Mouse (Mus musculus) testis, adult 2 months (tissue): ENCODE measurements around the gene Stox2. TPM values are rescaled to one million over a fixed set of nuclear protein-coding genes. Genes with fewer than 3 reads are reported as not detected.
"Not testable (repeated sequence)": the region's sequence is repeated elsewhere in the genome, so short reads cannot be mapped to it uniquely, and the experiment has no call there.

Experiments used
- H3K27ac ChIP-seq: fragments of 200-500 bp; 2 replicates; pipeline ENCODE4 v1.5.1; 2012; ENCODE audit warnings: low read depth, low read length; ENCODE audit not compliant: control insufficient read depth, insufficient read depth
- H3K27me3 ChIP-seq: fragments of 200-500 bp; 2 replicates; pipeline ENCODE4 v1.6.1; 2012; ENCODE audit warnings: mild to moderate bottlenecking, low read length, moderate library complexity; ENCODE audit not compliant: control insufficient read depth, insufficient read depth
- H3K36me3 ChIP-seq: fragments of 200-500 bp; 2 replicates; pipeline ENCODE4 v1.6.1; 2012; ENCODE audit warnings: mild to moderate bottlenecking, low read length; ENCODE audit not compliant: control insufficient read depth, insufficient read depth
- H3K4me1 ChIP-seq: fragments of 200-500 bp; 2 replicates; pipeline ENCODE4 v1.6.1; 2012; ENCODE audit warnings: low read length; ENCODE audit not compliant: control insufficient read depth, insufficient read depth
- H3K4me3 ChIP-seq: fragments of 200-500 bp; 2 replicates; pipeline ENCODE4 v1.5.1; 2012; ENCODE audit warnings: low read depth, mild to moderate bottlenecking, low read length, moderate library complexity, mixed read lengths; ENCODE audit not compliant: control insufficient read depth
- CTCF ChIP-seq: fragments of 200-500 bp; IDR thresholded peaks from 2 replicates; pipeline ENCODE4 v1.5.1; 2012; ENCODE audit warnings: low read depth, mild to moderate bottlenecking, inconsistent platforms, low read length, moderate library complexity; ENCODE audit not compliant: control insufficient read depth, insufficient read depth, insufficient replicate concordance
- POLR2A ChIP-seq: fragments of 200-500 bp; IDR thresholded peaks from 2 replicates; pipeline ENCODE4 v1.6.1; 2012; ENCODE audit warnings: low read depth, mild to moderate bottlenecking, inconsistent platforms, low read length, moderate library complexity; ENCODE audit not compliant: control insufficient read depth
- polyA plus RNA-seq: library from polyadenylated mRNA; depleted of rRNA; stranded (reverse); fragments of >200 nt; gene quantifications from 2 replicates; pipeline ENCODE4 v1.2.3, GENCODE M21; 2012

The Stox2 gene
- polyA plus RNA-seq, 1 experiment, result 8.3 TPM

GRCm38 (mm10) chr8:47461650-47462049 lies 15.5 kb upstream of the Stox2 start:
- H3K36me3 ChIP-seq, result no peaks in the 10 kb centered on the region
- no peak for TF ChIP-seq POLR2A
- H3K4me1 ChIP-seq, result peaks cover 6% of the 10 kb centered on the region; the same call in 1 of the 2 replicates
- H3K27me3 ChIP-seq, result no peaks in the 10 kb centered on the region
- H3K27ac ChIP-seq, result no peak overlapping the region
- no peak overlapping the region for H3K4me3 ChIP-seq

- H3K27me3 ChIP-seq, result no peaks in the 10 kb centered on the region
- no peak for TF ChIP-seq CTCF
- no peak for TF ChIP-seq POLR2A
- H3K4me1 ChIP-seq, result peaks cover 6% of the 10 kb centered on the region; the same call in 1 of the 2 replicates
- H3K36me3 ChIP-seq, result no peaks in the 10 kb centered on the region
- H3K4me3 ChIP-seq, result no peak overlapping the region
- H3K27ac ChIP-seq, result no peak overlapping the region
Measured at GRCm38 (mm10) chr8:47459216-47459749, 13.1 kb upstream of the Stox2 start.

GRCm38 (mm10) chr8:47458591-47458990 lies 12.4 kb upstream of the Stox2 start:
- Histone ChIP-seq H3K27ac (no peak overlapping the region), H3K27me3 (no peaks in the 10 kb centered on the region), H3K36me3 (no peaks in the 10 kb centered on the region), H3K4me3 (peak overlapping the region; percentile 63), H3K4me1 (peaks cover 6% of the 10 kb centered on the region; the same call in 1 of the 2 replicates)
- TF ChIP-seq CTCF (no peak), POLR2A (no peak)

- H3K4me3 ChIP-seq, H3K36me3 ChIP-seq, H3K27me3 ChIP-seq, H3K27ac ChIP-seq, H3K4me1 ChIP-seq: not testable (repeated sequence)
Measured at GRCm38 (mm10) chr8:47449211-47449610, 3.0 kb upstream of the Stox2 start.

- Histone ChIP-seq H3K4me3 (0 out of 2 replicates have a peak overlapping the region, but pooled peaks have one; percentile 18), H3K36me3 (no peaks in the 10 kb centered on the region), H3K4me1 (peaks cover 8% of the 10 kb centered on the region), H3K27ac (no peak overlapping the region), H3K27me3 (no peaks in the 10 kb centered on the region)
- TF ChIP-seq POLR2A, result no peak
- no peak for TF ChIP-seq CTCF
Measured at GRCm38 (mm10) chr8:47439271-47439670, 6.9 kb downstream of the Stox2 start.

GRCm38 (mm10) chr8:47437976-47438375 lies 8.2 kb downstream of the Stox2 start:
- Histone ChIP-seq H3K36me3 (no peaks in the 10 kb centered on the region), H3K4me3 (no peak overlapping the region), H3K27ac (no peak overlapping the region), H3K27me3 (no peaks in the 10 kb centered on the region), H3K4me1 (peaks cover 8% of the 10 kb centered on the region)
- no peak for TF ChIP-seq CTCF
- no peak for TF ChIP-seq POLR2A

GRCm38 (mm10) chr8:47435861-47436260 lies 10.3 kb downstream of the Stox2 start:
- Histone ChIP-seq H3K27me3 (no peaks in the 10 kb centered on the region), H3K27ac (no peak overlapping the region), H3K4me3 (no peak overlapping the region), H3K4me1 (peaks cover 8% of the 10 kb centered on the region), H3K36me3 (no peaks in the 10 kb centered on the region)
- TF ChIP-seq CTCF (no peak), POLR2A (no peak)

GRCm38 (mm10) chr8:47435412-47435811 lies 10.8 kb downstream of the Stox2 start:
- peaks cover 8% of the 10 kb centered on the region for H3K4me1 ChIP-seq
- TF ChIP-seq CTCF, result no peak
- TF ChIP-seq POLR2A, result no peak
- no peak overlapping the region for H3K27ac ChIP-seq
- H3K4me3 ChIP-seq, result no peak overlapping the region
- H3K36me3 ChIP-seq, result no peaks in the 10 kb centered on the region
- H3K27me3 ChIP-seq, result no peaks in the 10 kb centered on the region
